Mouse (Mus musculus) thymus, postnatal 25 days (tissue): ENCODE measurements around the gene Sh3rf1.
A peak's percentile ranks its signal among the peaks of the same experiment; 100 is the strongest.

Source experiments
- DNase-seq: peaks from one replicate; pipeline ENCODE4 v3.0.0; 2022

Sh3rf1 gene

GRCm38 (mm10) chr8:61223729-61224379 is at the start of gene Sh3rf1:
Sh3rf1 (plus strand) TSS chr8:61223872.
- peak; percentile 88 for DNase-seq

- no peak for DNase-seq
These were observed 49.7 kb upstream of the Sh3rf1 start for GRCm38 (mm10) chr8:61173921-61174492.

GRCm38 (mm10) chr8:61175876-61176275 is 47.8 kb upstream of the Sh3rf1 start:
- DNase-seq = no peak

- no peak for DNase-seq
These were observed 45.7 kb upstream of the Sh3rf1 start for GRCm38 (mm10) chr8:61177680-61178593.

GRCm38 (mm10) chr8:61178594-61179140 is 45.0 kb upstream of the Sh3rf1 start:
- no peak for DNase-seq

GRCm38 (mm10) chr8:61181592-61181991 is 42.1 kb upstream of the Sh3rf1 start:
- no peak for DNase-seq

GRCm38 (mm10) chr8:61182020-61182419 is 41.7 kb upstream of the Sh3rf1 start:
- DNase-seq = no peak

- DNase-seq = no peak
These were observed 38.1 kb upstream of the Sh3rf1 start for GRCm38 (mm10) chr8:61185274-61186198.

GRCm38 (mm10) chr8:61194306-61194925 is 29.3 kb upstream of the Sh3rf1 start:
- no peak for DNase-seq

GRCm38 (mm10) chr8:61200254-61200887 is 23.3 kb upstream of the Sh3rf1 start:
- DNase-seq = no peak

- DNase-seq = no peak
These were observed 20.4 kb upstream of the Sh3rf1 start for GRCm38 (mm10) chr8:61203035-61203826.

- DNase-seq = no peak
These were observed 16.8 kb upstream of the Sh3rf1 start for GRCm38 (mm10) chr8:61206876-61207275.

- DNase-seq = no peak
These were observed 16.0 kb upstream of the Sh3rf1 start for GRCm38 (mm10) chr8:61207636-61208035.

GRCm38 (mm10) chr8:61208719-61209118 is 15.0 kb upstream of the Sh3rf1 start:
- no peak for DNase-seq

GRCm38 (mm10) chr8:61210836-61211235 is 12.8 kb upstream of the Sh3rf1 start:
- no peak for DNase-seq

- no peak for DNase-seq
These were observed 8.4 kb upstream of the Sh3rf1 start for GRCm38 (mm10) chr8:61215081-61215819.

- DNase-seq = no peak
These were observed 6.7 kb upstream of the Sh3rf1 start for GRCm38 (mm10) chr8:61217017-61217416.

GRCm38 (mm10) chr8:61217426-61217825 is 6.2 kb upstream of the Sh3rf1 start:
- DNase-seq = no peak

- DNase-seq = no peak
These were observed 5.2 kb upstream of the Sh3rf1 start for GRCm38 (mm10) chr8:61218439-61218838.

- peak; percentile 6 for DNase-seq
These were observed 389 bp upstream of the Sh3rf1 start for GRCm38 (mm10) chr8:61223283-61223682.
